Mouse (Mus musculus): ENCODE results near the gene Fam207a.

GRCm38 (mm10) chr10:77537215-77538209 is 21.9 kb upstream of the Fam207a start:
- TF ChIP-seq CHD2 (IDR thresholded peaks at IDR 0.05; ENCODE audit: low read depth, low read length) (no peak), MAFK (IDR thresholded peaks at IDR 0.05; ENCODE audit: insufficient read depth, low read depth, low read length) (no peak), ZNF384 (IDR thresholded peaks at IDR 0.05; ENCODE audit: low read depth, low read length) (no peak), HCFC1 (IDR thresholded peaks at IDR 0.05; ENCODE audit: borderline replicate concordance, insufficient read depth, low read length) (no peak), ZC3H11A (IDR thresholded peaks at IDR 0.05; ENCODE audit: borderline replicate concordance, low read depth, low read length) (no peak)
